Mouse (Mus musculus) stomach, embryonic 14.5 days (tissue): Measurements from ENCODE around the gene Hist1h2ai. TPM values are rescaled to one million over a fixed set of nuclear protein-coding genes. Genes with fewer than 3 reads are reported as not detected.
"Not testable (repeated sequence)": the region's sequence is repeated elsewhere in the genome, so short reads cannot be mapped to it uniquely, and the experiment has no call there.

Experiments used
- ATAC-seq: fragments of 200-750 bp; cut with Nextera tagmentation; 2 replicates; pipeline ENCODE4 v1.8.0; 2017; ENCODE audit warnings: low read depth, moderate TSS enrichment; ENCODE audit not compliant: insufficient number of reproducible peaks, insufficient read depth, low FRiP score
- H3K27ac ChIP-seq: fragments of 300-500 bp; sonication (generic); 2 replicates; pipeline ENCODE4 v1.5.1; 2014; ENCODE audit warnings: mild to moderate bottlenecking, low read length, moderate library complexity, mixed read lengths
- H3K27me3 ChIP-seq: fragments of 300-500 bp; sonication (generic); 2 replicates; pipeline ENCODE4 v1.6.1; 2014; ENCODE audit warnings: low read length, control low read depth, mixed read lengths; ENCODE audit not compliant: control insufficient read depth, insufficient read depth
- H3K36me3 ChIP-seq: fragments of 300-500 bp; sonication (generic); 2 replicates; pipeline ENCODE4 v1.6.1; 2014; ENCODE audit warnings: mild to moderate bottlenecking, control low read depth, low read length, moderate library complexity, mixed read lengths; ENCODE audit not compliant: control insufficient read depth, insufficient read depth
- H3K4me1 ChIP-seq: fragments of 300-500 bp; sonication (generic); 2 replicates; pipeline ENCODE4 v1.6.1; 2014; ENCODE audit warnings: low read length, control low read depth, mixed read lengths; ENCODE audit not compliant: control insufficient read depth, insufficient read depth
- H3K4me2 ChIP-seq: fragments of 300-500 bp; sonication (generic); replicated peaks from 2 replicates; pipeline ENCODE4 v1.6.1; 2014; ENCODE audit warnings: low read depth, low read length, control low read depth
- H3K4me3 ChIP-seq: fragments of 300-500 bp; sonication (generic); 2 replicates; pipeline ENCODE4 v1.5.1; 2014; ENCODE audit warnings: low read depth, low read length, control low read depth
- H3K9ac ChIP-seq: fragments of 300-500 bp; sonication (generic); replicated peaks from 2 replicates; pipeline ENCODE4 v1.6.1; 2014; ENCODE audit warnings: low read depth, mild to moderate bottlenecking, control low read depth, low read length, moderate library complexity, mixed read lengths
- H3K9me3 ChIP-seq: fragments of 300-500 bp; sonication (generic); 2 replicates; pipeline ENCODE4 v1.6.1; 2016; ENCODE audit warnings: low read depth, low read length, control low read depth; ENCODE audit not compliant: control insufficient read depth
- WGBS: fragments of 180-500 bp; shearing (Covaris S2); extraction: QIAGEN DNeasy Blood & Tissue Kit; methylation state at CpG from one replicate; pipeline ENCODE4 v1.1.7; 2014; 5-methylcytosine and 5-hydroxymethylcytosine counted together
- polyA plus RNA-seq: library from polyadenylated mRNA; unstranded; fragments of >200 nt; fragmentation: Nextera tagmentation; extraction: Ambion mirVana; gene quantifications from 2 replicates; pipeline ENCODE4 v1.2.1, GENCODE M21; 2014

Gene Hist1h2ai
- polyA plus RNA-seq, 1 experiment from 2014 or later: 36.0 TPM

DNA sequence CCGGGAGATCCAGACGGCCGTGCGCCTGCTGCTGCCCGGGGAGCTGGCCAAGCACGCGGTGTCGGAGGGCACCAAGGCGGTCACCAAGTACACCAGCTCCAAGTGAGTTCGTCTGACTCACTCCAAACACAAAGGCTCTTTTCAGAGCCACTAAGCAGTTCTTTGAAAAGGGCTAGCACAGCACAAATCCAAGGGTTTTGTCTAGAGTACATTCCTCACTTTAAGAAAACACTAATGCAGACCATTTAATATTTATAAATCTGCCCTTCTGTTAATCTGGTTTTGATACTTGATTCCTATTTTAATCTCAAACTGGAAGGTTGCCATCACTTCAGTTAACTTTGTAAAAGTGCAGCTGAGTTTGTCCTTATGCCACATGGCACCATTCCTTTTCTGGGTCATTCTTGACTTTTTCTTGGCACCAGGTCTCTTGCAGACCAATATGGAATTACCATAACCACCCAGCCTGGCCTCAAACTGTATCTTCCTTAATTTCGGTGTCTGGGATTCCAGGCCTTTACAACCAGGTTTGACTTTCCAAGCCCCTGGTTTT lies 6.2 kb downstream of the Hist1h2ai start:
- Histone ChIP-seq H3K4me1 (peaks cover 13% of the 10 kb centered on the region; the same call in 1 of the 2 replicates), H3K9me3 (no peaks in the 10 kb centered on the region), H3K27ac (peak overlapping the region; percentile 89), H3K27me3 (no peaks in the 10 kb centered on the region), H3K9ac (peak overlapping the region; percentile 30; the same call in 1 of the 2 replicates), H3K4me2 (peak overlapping the region; percentile 36), H3K36me3 (no peaks in the 10 kb centered on the region), H3K4me3 (peak overlapping the region; percentile 25)
- ATAC-seq: peak; percentile 11; the same call in 1 of the 2 replicates
- 2% methylated on average over 11 of the region's 11 CpGs for WGBS

DNA sequence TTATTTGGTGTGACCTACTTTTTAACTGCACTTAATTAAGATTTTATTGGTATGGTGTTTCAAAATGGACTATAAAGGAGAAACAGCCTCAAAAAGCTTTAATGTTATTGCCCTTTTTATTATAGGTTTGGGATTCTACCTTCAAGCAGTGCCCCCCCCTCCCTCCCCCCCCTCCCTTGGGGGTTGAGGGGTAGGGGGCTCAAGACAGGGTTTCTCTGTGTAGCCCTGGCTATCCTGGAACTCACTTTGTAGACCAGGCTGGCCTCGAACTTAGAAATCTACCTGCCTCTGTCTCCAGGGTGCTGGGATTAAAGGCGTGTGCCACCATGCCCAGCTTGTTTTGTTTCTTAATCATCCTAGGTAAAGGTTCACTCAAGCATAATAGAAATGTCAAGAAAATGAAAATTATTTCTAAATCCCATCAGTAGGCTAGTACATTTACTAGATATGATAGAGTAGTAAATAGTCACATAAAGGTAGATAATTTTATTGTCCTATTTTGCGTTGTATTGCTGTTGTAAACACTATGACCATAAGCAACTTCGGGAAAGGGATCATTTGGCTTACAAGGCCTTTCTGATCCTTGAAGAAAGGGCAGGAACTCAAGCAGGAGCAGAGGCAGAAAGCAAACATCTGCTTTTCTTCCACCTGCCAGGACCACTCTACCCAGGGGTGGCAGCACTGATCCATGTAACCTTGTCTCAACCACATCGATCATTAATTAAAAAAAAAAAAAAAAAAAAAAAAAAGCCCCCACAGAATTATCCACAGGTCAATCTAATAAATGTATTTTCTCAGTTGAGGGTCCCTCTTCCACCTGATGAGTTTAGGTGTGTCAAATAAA lies 7.0 kb downstream of the Hist1h2ai start:
- Histone ChIP-seq H3K9ac (no peak overlapping the region; the same call in 1 of the 2 replicates), H3K36me3 (no peaks in the 10 kb centered on the region), H3K4me3 (peak overlapping the region; percentile 25; the same call in 1 of the 2 replicates), H3K27ac (peak overlapping the region; percentile 89; the same call in 1 of the 2 replicates), H3K9me3 (no peaks in the 10 kb centered on the region), H3K4me1 (peaks cover 13% of the 10 kb centered on the region; the same call in 1 of the 2 replicates), H3K4me2 (peak overlapping the region; percentile 36), H3K27me3 (no peaks in the 10 kb centered on the region)
- WGBS: 29% methylated on average over 5 of the region's 5 CpGs
- no peak for ATAC-seq

DNA sequence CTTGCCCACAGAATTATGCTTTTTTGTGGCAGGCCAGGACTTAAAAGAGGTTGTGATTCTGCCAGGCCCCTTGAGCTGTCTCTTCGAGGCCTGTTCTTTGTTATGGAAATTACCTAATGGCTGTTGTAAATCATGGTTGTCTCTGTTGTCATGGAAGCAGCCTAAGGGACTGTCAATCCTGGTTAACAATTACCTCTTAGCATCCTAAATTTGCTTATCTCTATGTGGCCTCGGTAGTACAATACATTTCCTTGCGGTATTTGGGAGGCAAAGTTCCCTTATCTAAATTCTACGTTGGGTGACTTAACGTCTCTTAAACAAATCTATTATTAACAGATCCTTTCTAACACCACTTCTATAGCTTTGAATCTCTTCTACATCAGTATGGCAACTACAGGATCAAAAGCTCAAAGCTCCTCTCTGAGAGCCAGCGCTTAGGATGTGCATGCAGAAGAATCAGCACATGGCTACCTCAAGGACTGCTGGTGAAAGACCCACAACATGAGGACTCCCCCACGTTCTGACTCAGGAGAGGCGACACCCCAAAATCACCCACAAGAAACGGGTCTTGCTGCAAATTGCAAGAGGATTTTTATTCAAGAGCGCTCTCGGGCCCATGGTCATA lies 11.8 kb downstream of the Hist1h2ai start:
- Histone ChIP-seq H3K36me3 (no peaks in the 10 kb centered on the region), H3K9ac (no peak overlapping the region), H3K4me2 (no peak overlapping the region), H3K27ac (no peak overlapping the region), H3K9me3 (no peaks in the 10 kb centered on the region), H3K27me3 (no peaks in the 10 kb centered on the region), H3K4me3 (no peak overlapping the region), H3K4me1 (no peaks in the 10 kb centered on the region; the same call in 1 of the 2 replicates)
- ATAC-seq: no peak
- WGBS: 35% methylated on average over 11 of the region's 11 CpGs

DNA sequence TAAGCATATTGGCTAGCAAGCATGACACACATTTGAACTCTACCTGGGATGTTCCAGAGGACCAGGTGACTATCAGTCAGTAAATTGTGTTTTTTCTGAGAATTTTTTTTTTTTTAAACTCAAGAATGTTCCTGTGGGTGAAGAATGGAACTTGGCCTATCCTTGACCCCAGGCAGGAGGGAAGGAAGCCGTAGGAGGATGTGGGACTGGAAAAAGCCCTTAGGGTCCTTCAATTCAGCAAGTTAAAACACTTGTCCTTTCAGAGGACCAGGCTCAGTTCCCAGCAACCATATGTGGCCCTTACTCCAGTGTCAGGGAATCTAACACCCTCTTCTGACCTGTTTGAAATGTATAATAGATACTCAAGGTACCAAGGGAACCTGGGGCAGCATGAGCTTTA lies 13.3 kb downstream of the Hist1h2ai start:
- H3K4me3 ChIP-seq: no peak overlapping the region
- H3K27ac ChIP-seq: no peak overlapping the region
- no peaks in the 10 kb centered on the region for H3K27me3 ChIP-seq
- ATAC-seq: no peak
- H3K36me3 ChIP-seq: no peaks in the 10 kb centered on the region
- H3K4me1 ChIP-seq: no peaks in the 10 kb centered on the region
- H3K4me2 ChIP-seq: no peak overlapping the region
- 64% methylated on average over 1 of the region's 1 CpGs for WGBS
- H3K9ac ChIP-seq: no peak overlapping the region
- no peaks in the 10 kb centered on the region for H3K9me3 ChIP-seq

DNA sequence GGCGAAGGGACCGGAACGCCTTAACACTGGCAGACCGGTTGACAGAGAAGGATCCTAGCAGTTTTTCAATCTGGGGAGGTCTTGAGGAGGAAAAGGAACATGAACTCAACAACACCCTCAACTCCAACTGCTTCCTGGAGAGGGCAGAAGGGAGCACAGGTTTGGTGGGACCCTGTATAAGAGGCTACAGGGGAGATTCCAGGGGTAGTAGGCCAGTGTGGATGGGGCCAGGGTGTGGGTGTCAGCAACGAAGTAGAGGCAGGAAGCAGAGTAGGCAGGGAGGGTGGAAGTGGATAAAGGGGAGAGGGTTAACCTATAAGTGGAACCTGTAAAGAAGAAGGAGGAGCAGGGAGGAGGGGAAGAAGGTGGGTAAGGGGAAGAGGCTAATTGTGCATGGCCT lies 17.2 kb downstream of the Hist1h2ai start:
- Histone ChIP-seq H3K9ac (no peak overlapping the region), H3K9me3 (no peaks in the 10 kb centered on the region), H3K4me2 (no peak overlapping the region), H3K4me3 (no peak overlapping the region), H3K4me1 (peaks cover 7% of the 10 kb centered on the region; the same call in 1 of the 2 replicates), H3K27me3 (no peaks in the 10 kb centered on the region), H3K27ac (peak overlapping the region; percentile 98; the same call in 1 of the 2 replicates), H3K36me3 (no peaks in the 10 kb centered on the region)
- WGBS: 66% methylated on average over 5 of the region's 5 CpGs
- no peak for ATAC-seq

DNA sequence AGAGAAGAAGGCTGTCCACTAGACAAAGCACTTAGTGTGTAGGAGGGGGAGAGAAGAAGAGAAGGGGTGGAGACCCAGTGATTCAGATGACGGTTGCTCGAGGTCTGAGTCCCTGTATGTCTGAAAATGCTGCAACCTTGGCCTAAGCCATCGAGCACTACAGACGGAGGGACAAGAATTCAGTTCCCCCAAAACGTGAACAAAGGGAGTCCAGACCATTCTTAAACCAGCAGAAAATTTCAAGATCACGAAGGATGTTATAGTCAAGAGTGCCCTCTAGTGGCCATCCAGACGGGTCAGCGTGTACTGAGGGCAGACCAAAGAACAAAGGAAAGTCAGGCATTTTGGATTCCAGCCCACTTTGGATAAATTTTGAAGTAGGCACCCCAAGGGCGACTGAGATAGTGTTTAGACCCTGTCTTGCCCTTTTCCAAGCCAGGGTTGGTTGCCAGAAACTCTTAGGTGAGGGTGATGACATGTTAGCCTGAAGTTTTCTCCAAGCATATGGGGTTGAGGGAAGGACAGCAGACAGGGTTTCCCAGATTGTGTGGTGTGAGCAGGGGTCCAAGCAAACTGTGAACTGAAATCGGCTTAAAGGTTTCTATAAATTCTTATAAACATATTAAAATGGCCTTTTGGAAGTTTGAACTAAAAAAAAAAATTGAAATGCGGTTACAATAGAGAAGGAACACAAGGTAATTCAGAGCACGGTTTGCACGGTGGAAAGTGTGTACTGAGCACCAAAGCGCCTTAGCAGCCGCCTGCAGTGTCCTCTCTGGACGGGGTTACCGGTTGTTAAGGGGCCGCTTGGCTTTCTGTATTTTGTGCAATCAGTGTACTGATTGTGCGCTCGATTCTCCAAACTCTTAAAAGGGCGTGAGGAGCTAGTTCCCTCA lies 18.0 kb downstream of the Hist1h2ai start:
- WGBS: under 1% methylated on average over 21 of the region's 21 CpGs

DNA sequence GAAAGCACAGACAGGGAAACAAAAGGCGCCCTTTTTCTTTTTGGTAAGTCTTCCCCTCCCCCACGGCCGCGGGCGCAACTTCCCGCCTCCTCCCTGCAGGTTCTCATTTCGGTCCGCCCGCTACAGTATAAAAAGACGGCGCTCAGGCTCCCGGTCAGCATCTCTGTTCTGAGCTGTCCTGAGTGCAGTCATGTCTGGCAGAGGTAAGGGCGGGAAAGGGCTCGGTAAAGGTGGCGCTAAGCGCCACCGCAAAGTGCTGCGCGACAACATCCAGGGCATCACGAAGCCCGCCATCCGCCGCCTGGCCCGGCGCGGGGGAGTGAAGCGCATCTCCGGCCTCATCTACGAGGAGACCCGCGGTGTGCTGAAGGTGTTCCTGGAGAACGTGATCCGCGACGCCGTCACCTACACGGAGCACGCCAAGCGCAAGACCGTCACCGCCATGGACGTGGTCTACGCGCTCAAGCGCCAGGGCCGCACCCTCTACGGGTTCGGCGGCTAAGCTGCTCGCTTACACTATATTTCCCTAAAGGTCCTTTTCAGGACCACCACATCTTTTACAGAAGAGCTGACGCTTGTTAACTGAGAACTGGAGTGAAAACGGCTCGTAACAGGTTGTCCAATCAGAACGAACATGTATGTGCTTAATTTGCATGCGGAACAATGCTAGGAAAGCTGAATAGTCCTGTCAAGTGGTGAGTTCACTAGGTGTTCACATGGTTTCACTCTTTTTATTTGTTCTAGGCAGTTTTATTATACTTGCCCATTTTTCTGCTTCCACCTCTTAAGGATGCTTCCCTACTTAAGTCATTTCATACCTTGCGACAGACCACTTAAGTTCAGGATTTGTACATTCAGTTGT lies 18.9 kb downstream of the Hist1h2ai start, which contains the start of gene Hist1h4j:
TSS of gene Hist1h4j (plus strand) at position 159 of the 862 bp plus-strand sequence.
- H3K4me1 ChIP-seq, H3K36me3 ChIP-seq, H3K27me3 ChIP-seq, H3K9me3 ChIP-seq: not testable (repeated sequence)
- Histone ChIP-seq H3K9ac (peak within 1 kb of the TSS; percentile 61), H3K4me3 (peak within 1 kb of the TSS; percentile 43), H3K4me2 (peak within 1 kb of the TSS; percentile 61), H3K27ac (peak within 1 kb of the TSS; percentile 98)
- 1% methylated on average over 39 of the region's 56 CpGs for WGBS
- peak; percentile 92 for ATAC-seq

More for the DNA sequence above, 18.0 kb downstream of the Hist1h2ai start:
- Histone ChIP-seq H3K27me3 (no peaks in the 10 kb centered on the region), H3K27ac (peak overlapping the region; percentile 98), H3K9me3 (no peaks in the 10 kb centered on the region), H3K4me3 (peak overlapping the region; percentile 43), H3K4me1 (peaks cover 7% of the 10 kb centered on the region; the same call in 1 of the 2 replicates), H3K9ac (peak overlapping the region; percentile 61), H3K4me2 (peak overlapping the region; percentile 61), H3K36me3 (no peaks in the 10 kb centered on the region)
- peak; percentile 80 for ATAC-seq
